Mouse (Mus musculus) hindbrain, embryonic 16.5 days (tissue): Measurements from ENCODE around the gene Cpeb4. TPM values are rescaled to one million over a fixed set of nuclear protein-coding genes. Genes with fewer than 3 reads are reported as not detected.
"Not testable (repeated sequence)": the region's sequence is repeated elsewhere in the genome, so short reads cannot be mapped to it uniquely, and the experiment has no call there.

Source experiments
- ATAC-seq: fragments of 200-750 bp; cut with Nextera tagmentation; 2 replicates; pipeline ENCODE4 v1.8.0; 2017; ENCODE audit warnings: moderate TSS enrichment, moderate library complexity
- H3K27ac ChIP-seq: fragments of 300-500 bp; sonication (generic); 2 replicates; pipeline ENCODE4 v1.5.1; 2014; ENCODE audit warnings: low read depth, mild to moderate bottlenecking, control low read depth, low read length, moderate library complexity
- H3K27me3 ChIP-seq: fragments of 300-500 bp; sonication (generic); replicated peaks from 2 replicates; pipeline ENCODE4 v1.6.1; 2014; ENCODE audit warnings: low read length; ENCODE audit not compliant: control insufficient read depth, insufficient read depth
- H3K36me3 ChIP-seq: fragments of 300-500 bp; sonication (generic); 2 replicates; pipeline ENCODE4 v1.6.1; 2014; ENCODE audit warnings: mild to moderate bottlenecking, low read length, moderate library complexity, mixed read lengths; ENCODE audit not compliant: control insufficient read depth, insufficient read depth
- H3K4me1 ChIP-seq: fragments of 300-500 bp; sonication (generic); 2 replicates; pipeline ENCODE4 v1.6.1; 2014; ENCODE audit warnings: low read depth, low read length; ENCODE audit not compliant: control insufficient read depth, insufficient read depth
- H3K4me2 ChIP-seq: fragments of 300-500 bp; sonication (generic); 2 replicates; pipeline ENCODE4 v1.6.1; 2014; ENCODE audit warnings: mild to moderate bottlenecking, low read length, control low read depth, moderate library complexity
- H3K4me3 ChIP-seq: fragments of 300-500 bp; sonication (generic); 2 replicates; pipeline ENCODE4 v1.5.1; 2014; ENCODE audit warnings: mild to moderate bottlenecking, low read length, control low read depth, moderate library complexity
- H3K9ac ChIP-seq: fragments of 300-500 bp; sonication (generic); 2 replicates; pipeline ENCODE4 v1.6.1; 2014; ENCODE audit warnings: low read depth, mild to moderate bottlenecking, control low read depth, low read length, moderate library complexity
- H3K9me3 ChIP-seq: fragments of 300-500 bp; sonication (generic); 2 replicates; pipeline ENCODE4 v1.6.1; 2014; ENCODE audit warnings: mild to moderate bottlenecking, low read length, moderate library complexity; ENCODE audit not compliant: control insufficient read depth
- WGBS: fragments of 180-500 bp; shearing (Covaris S2); extraction: QIAGEN DNeasy Blood & Tissue Kit; methylation state at CpG from one replicate; pipeline ENCODE4 v1.1.7; 2014; 5-methylcytosine and 5-hydroxymethylcytosine counted together
- polyA plus RNA-seq: library from polyadenylated mRNA; unstranded; fragments of >200 nt; fragmentation: Nextera tagmentation; extraction: Ambion mirVana; gene quantifications from 2 replicates; pipeline ENCODE4 v1.2.1, GENCODE M21; 2015

The Cpeb4 gene
- polyA plus RNA-seq, 1 experiment from 2014 or later, result 14.5 TPM

- no peak overlapping the region for H3K4me3 ChIP-seq
- H3K9me3 ChIP-seq, result peaks cover 4% of the 10 kb centered on the region; the same call in 1 of the 2 replicates
- no peaks in the 10 kb centered on the region for H3K4me1 ChIP-seq
- no peak overlapping the region for H3K4me2 ChIP-seq
- no peak for ATAC-seq
- H3K27me3 ChIP-seq, result no peaks in the 10 kb centered on the region
- 82% methylated on average over 5 of the region's 5 CpGs for WGBS
- H3K27ac ChIP-seq, result no peak overlapping the region
- no peak overlapping the region for H3K9ac ChIP-seq
- H3K36me3 ChIP-seq, result no peaks in the 10 kb centered on the region
These were observed 104.1 kb downstream of the Cpeb4 start for GRCm38 (mm10) chr11:31976137-31976536.

DNA sequence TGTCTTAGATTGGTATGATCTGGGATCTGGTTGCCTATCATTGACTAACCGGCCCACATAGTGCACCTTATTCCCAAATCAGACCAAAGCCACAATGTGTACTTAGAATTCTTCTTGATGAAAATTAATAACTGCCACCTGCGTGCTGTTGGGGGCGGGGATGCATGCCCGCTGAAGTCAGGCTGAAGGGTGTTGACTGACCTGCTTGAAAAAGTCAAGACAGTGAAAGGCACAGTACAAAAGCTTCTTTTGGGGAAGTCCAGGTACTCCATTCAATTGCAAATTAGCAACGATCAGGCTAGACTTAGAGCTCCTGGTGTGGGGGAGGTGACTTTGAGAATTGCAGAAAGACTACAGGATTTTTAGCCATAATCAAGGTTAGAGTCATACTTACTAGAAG is 108.1 kb downstream of the Cpeb4 start:
- H3K9me3 ChIP-seq, H3K9ac ChIP-seq, H3K4me1 ChIP-seq, H3K4me2 ChIP-seq, H3K4me3 ChIP-seq, ATAC-seq, H3K27ac ChIP-seq, H3K27me3 ChIP-seq, H3K36me3 ChIP-seq: not testable (repeated sequence)
- 87% methylated on average over 5 of the region's 5 CpGs for WGBS

GRCm38 (mm10) chr11:31981830-31982229 is 109.8 kb downstream of the Cpeb4 start:
- peaks cover 4% of the 10 kb centered on the region; the same call in 1 of the 2 replicates for H3K9me3 ChIP-seq
- no peak overlapping the region for H3K4me3 ChIP-seq
- 92% methylated on average over 7 of the region's 7 CpGs for WGBS
- no peaks in the 10 kb centered on the region for H3K36me3 ChIP-seq
- no peak overlapping the region for H3K4me2 ChIP-seq
- no peak for ATAC-seq
- H3K4me1 ChIP-seq, result no peaks in the 10 kb centered on the region
- no peaks in the 10 kb centered on the region for H3K27me3 ChIP-seq
- no peak overlapping the region for H3K27ac ChIP-seq
- no peak overlapping the region for H3K9ac ChIP-seq

DNA sequence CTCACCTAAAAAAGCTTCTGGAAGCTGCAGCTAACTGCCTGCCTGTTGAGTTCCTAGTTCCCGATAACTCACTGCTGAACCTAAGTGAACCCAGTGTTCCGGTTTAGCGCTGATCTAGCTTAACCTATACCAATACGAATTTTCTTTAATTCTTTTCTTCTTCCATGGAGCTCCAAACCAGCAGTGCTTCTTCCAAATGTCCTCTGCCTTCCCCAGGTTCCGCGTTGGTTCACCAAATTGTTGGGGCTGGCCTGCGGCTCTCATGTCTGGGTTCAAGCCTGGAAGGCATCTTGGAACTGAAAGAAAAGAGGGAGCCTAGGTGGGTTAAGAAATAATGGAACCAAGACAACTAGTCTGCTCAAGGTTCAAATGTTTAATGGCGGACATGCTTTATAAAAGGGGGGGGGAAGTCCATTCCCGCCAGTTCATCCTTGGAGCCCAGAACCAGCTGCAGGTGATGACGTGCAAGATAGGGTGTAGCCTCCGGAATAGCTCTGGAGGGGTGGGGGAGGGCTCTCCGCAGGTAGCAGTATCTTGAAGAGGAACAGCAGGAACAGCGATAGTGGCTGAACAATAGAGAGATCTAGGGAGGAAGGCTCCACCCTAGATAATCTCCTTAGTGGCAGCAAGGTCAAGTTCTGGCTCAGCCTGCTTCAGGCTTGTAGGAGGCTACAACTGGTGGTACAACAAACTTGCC is 110.4 kb downstream of the Cpeb4 start:
- H3K36me3 ChIP-seq, ATAC-seq, H3K4me1 ChIP-seq, H3K9ac ChIP-seq, H3K4me2 ChIP-seq, H3K4me3 ChIP-seq, H3K27ac ChIP-seq, H3K9me3 ChIP-seq, H3K27me3 ChIP-seq: not testable (repeated sequence)
- 84% methylated on average over 13 of the region's 13 CpGs for WGBS

- Histone ChIP-seq H3K36me3 (no peaks in the 10 kb centered on the region), H3K9ac (no peak overlapping the region), H3K4me2 (no peak overlapping the region), H3K4me1 (no peaks in the 10 kb centered on the region), H3K9me3 (peaks cover 4% of the 10 kb centered on the region; the same call in 1 of the 2 replicates), H3K27ac (no peak overlapping the region), H3K27me3 (no peaks in the 10 kb centered on the region), H3K4me3 (no peak overlapping the region)
- no peak for ATAC-seq
These were observed 111.2 kb downstream of the Cpeb4 start for GRCm38 (mm10) chr11:31983249-31983648.

DNA sequence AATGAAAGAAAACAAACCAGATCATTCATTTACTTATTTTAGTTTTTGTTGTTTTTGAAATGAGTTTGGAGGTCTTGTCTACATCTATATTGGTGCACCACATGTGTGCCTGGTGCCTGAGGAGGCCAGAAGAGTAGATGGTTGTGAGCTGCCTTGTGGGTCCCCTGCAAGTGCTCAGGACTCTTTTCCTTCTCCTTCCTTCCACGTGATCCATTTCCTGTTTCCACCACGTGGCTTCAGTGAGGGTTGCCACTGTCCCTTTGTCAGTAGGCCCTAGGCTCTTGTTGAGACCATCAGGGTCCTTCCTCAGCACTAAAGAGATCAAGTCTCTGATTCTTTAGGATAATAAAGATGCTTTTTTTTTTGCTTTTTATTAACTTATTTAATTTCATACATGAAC is 112.8 kb downstream of the Cpeb4 start:
- Histone ChIP-seq H3K27ac (no peak overlapping the region), H3K36me3 (no peaks in the 10 kb centered on the region), H3K9ac (no peak overlapping the region), H3K4me1 (no peaks in the 10 kb centered on the region), H3K4me3 (no peak overlapping the region), H3K27me3 (no peaks in the 10 kb centered on the region), H3K9me3 (peaks cover 3% of the 10 kb centered on the region; the same call in 1 of the 2 replicates), H3K4me2 (no peak overlapping the region)
- no peak for ATAC-seq
- WGBS, result 83% methylated on average over 2 of the region's 2 CpGs

Other genes with a start within 250 kb of the Cpeb4 start
- 123 and 125 TPM in 2 replicates for gene Bod1, start 200.3 kb upstream of the Cpeb4 start, polyA plus RNA-seq
- gene 4930524B15Rik, start 93.4 kb downstream of the Cpeb4 start, polyA plus RNA-seq, result 0.22 and 0.49 TPM in 2 replicates
- 530 and 557 TPM in 2 replicates for gene Nsg2, start 128.3 kb downstream of the Cpeb4 start, polyA plus RNA-seq